Mouse (Mus musculus): Measurements from ENCODE around the gene Ccn1. TPM values are rescaled to one million over a fixed set of nuclear protein-coding genes. Genes with fewer than 3 reads are reported as not detected.

Gene Ccn1
- polyA plus RNA-seq, 1 experiment from 2014 or later: 42.7 TPM

GRCm38 (mm10) chr3:145602410-145603206, 47.2 kb downstream of the Ccn1 start:
- Histone ChIP-seq H3K9ac (ENCODE audit: low read length) (0 out of 2 replicates have a peak overlapping the region, but pooled peaks have one; percentile 17), H3K36me3 (ENCODE audit: control insufficient read depth, insufficient read depth, low read length) (peaks cover 84% of the 10 kb centered on the region), H3K4me3 (ENCODE audit: control insufficient read depth in 1 of 2, insufficient read depth in 1 of 2, low read depth in 1 of 2, low read length in 2 of 2) (no peak overlapping the region), H3K4me1 (ENCODE audit: control insufficient read depth in 2 of 2, insufficient read depth in 2 of 2, low read length in 2 of 2) (0 out of 4 replicates have a peak, but pooled peaks cover 0 to 4% of the 10 kb centered on the region in 2 experiments), H3K27ac (replicated peaks in 1 of 2; ENCODE audit: control insufficient read depth in 1 of 2, insufficient read depth in 1 of 2, low read depth in 2 of 2, low read length in 2 of 2) (0 out of 4 replicates have a peak overlapping the region, but pooled peaks of 1 of the 2 experiments have one; percentile 24), H3K27me3 (ENCODE audit: control insufficient read depth, insufficient read depth, low read length) (no peaks in the 10 kb centered on the region), H3K9me3 (ENCODE audit: control insufficient read depth, low read length) (no peaks in the 10 kb centered on the region), H3K4me2 (ENCODE audit: low read length) (no peak overlapping the region)
- 59% methylated on average over 11 of the region's 11 CpGs for WGBS
- ATAC-seq (ENCODE audit: insufficient number of reproducible peaks, insufficient read depth, low FRiP score, low read depth): no peak

- H3K27me3 ChIP-seq (ENCODE audit: control insufficient read depth, insufficient read depth, low read length): no peaks in the 10 kb centered on the region
- H3K9ac ChIP-seq (ENCODE audit: low read length): no peak overlapping the region
- 0 out of 4 replicates have a peak, but pooled peaks cover 0 to 4% of the 10 kb centered on the region in 2 experiments for H3K4me1 ChIP-seq (ENCODE audit: control insufficient read depth in 2 of 2, insufficient read depth in 2 of 2, low read length in 2 of 2)
- no peaks in the 10 kb centered on the region for H3K9me3 ChIP-seq (ENCODE audit: control insufficient read depth, low read length)
- peaks cover 79% of the 10 kb centered on the region for H3K36me3 ChIP-seq (ENCODE audit: control insufficient read depth, insufficient read depth, low read length)
- H3K4me2 ChIP-seq (ENCODE audit: low read length): no peak overlapping the region
- no peak overlapping the region for H3K27ac ChIP-seq (replicated peaks in 1 of 2; ENCODE audit: control insufficient read depth in 1 of 2, insufficient read depth in 1 of 2, low read depth in 2 of 2, low read length in 2 of 2)
- ATAC-seq (ENCODE audit: insufficient number of reproducible peaks, insufficient read depth, low FRiP score, low read depth): no peak
- 79% methylated on average over 6 of the region's 6 CpGs for WGBS
- no peak overlapping the region for H3K4me3 ChIP-seq (ENCODE audit: control insufficient read depth in 1 of 2, insufficient read depth in 1 of 2, low read depth in 1 of 2, low read length in 2 of 2)
Observed at GRCm38 (mm10) chr3:145601345-145601744, 48.4 kb downstream of the Ccn1 start.

- Histone ChIP-seq H3K9ac (ENCODE audit: low read length) (no peak overlapping the region), H3K27me3 (ENCODE audit: control insufficient read depth, insufficient read depth, low read length) (no peaks in the 10 kb centered on the region), H3K27ac (replicated peaks in 1 of 2; ENCODE audit: control insufficient read depth in 1 of 2, insufficient read depth in 1 of 2, low read depth in 2 of 2, low read length in 2 of 2) (no peak overlapping the region), H3K36me3 (ENCODE audit: control insufficient read depth, insufficient read depth, low read length) (peaks cover 82% of the 10 kb centered on the region), H3K4me1 (ENCODE audit: control insufficient read depth in 2 of 2, insufficient read depth in 2 of 2, low read length in 2 of 2) (0 out of 4 replicates have a peak, but pooled peaks cover 0 to 4% of the 10 kb centered on the region in 2 experiments), H3K9me3 (ENCODE audit: control insufficient read depth, low read length) (no peaks in the 10 kb centered on the region), H3K4me3 (ENCODE audit: control insufficient read depth in 1 of 2, insufficient read depth in 1 of 2, low read depth in 1 of 2, low read length in 2 of 2) (no peak overlapping the region), H3K4me2 (ENCODE audit: low read length) (no peak overlapping the region)
- 73% methylated on average over 6 of the region's 6 CpGs for WGBS
- ATAC-seq (ENCODE audit: insufficient number of reproducible peaks, insufficient read depth, low FRiP score, low read depth): no peak
Observed at GRCm38 (mm10) chr3:145600801-145601200, 49.0 kb downstream of the Ccn1 start.

GRCm38 (mm10) chr3:145599059-145599458, 50.7 kb downstream of the Ccn1 start:
- no peaks in the 10 kb centered on the region for H3K27me3 ChIP-seq (ENCODE audit: control insufficient read depth, insufficient read depth, low read length)
- no peak overlapping the region for H3K9ac ChIP-seq (ENCODE audit: low read length)
- ATAC-seq (ENCODE audit: insufficient number of reproducible peaks, insufficient read depth, low FRiP score, low read depth): no peak
- H3K9me3 ChIP-seq (ENCODE audit: control insufficient read depth, low read length): no peaks in the 10 kb centered on the region
- WGBS: 96% methylated on average over 7 of the region's 7 CpGs
- 0 out of 4 replicates have a peak, but pooled peaks cover 0 to 4% of the 10 kb centered on the region in 2 experiments for H3K4me1 ChIP-seq (ENCODE audit: control insufficient read depth in 2 of 2, insufficient read depth in 2 of 2, low read length in 2 of 2)
- H3K4me2 ChIP-seq (ENCODE audit: low read length): no peak overlapping the region
- no peak overlapping the region for H3K4me3 ChIP-seq (ENCODE audit: control insufficient read depth in 1 of 2, insufficient read depth in 1 of 2, low read depth in 1 of 2, low read length in 2 of 2)
- H3K36me3 ChIP-seq (ENCODE audit: control insufficient read depth, insufficient read depth, low read length): peaks cover 80% of the 10 kb centered on the region
- H3K27ac ChIP-seq (replicated peaks in 1 of 2; ENCODE audit: control insufficient read depth in 1 of 2, insufficient read depth in 1 of 2, low read depth in 2 of 2, low read length in 2 of 2): no peak overlapping the region

Other genes with a start within 250 kb of the Ccn1 start
- gene Znhit6, start 73.8 kb downstream of the Ccn1 start, polyA plus RNA-seq (2014; fragmentation: Nextera tagmentation; extraction: Ambion mirVana): 18.0 and 20.2 TPM in 2 replicates
- 23.9 and 28.9 TPM in 2 replicates for gene Ddah1, start 108.7 kb upstream of the Ccn1 start, polyA plus RNA-seq (2014; fragmentation: Nextera tagmentation; extraction: Ambion mirVana)